Mouse (Mus musculus): ENCODE results near the gene Slc25a12.

Gene Slc25a12

DNA sequence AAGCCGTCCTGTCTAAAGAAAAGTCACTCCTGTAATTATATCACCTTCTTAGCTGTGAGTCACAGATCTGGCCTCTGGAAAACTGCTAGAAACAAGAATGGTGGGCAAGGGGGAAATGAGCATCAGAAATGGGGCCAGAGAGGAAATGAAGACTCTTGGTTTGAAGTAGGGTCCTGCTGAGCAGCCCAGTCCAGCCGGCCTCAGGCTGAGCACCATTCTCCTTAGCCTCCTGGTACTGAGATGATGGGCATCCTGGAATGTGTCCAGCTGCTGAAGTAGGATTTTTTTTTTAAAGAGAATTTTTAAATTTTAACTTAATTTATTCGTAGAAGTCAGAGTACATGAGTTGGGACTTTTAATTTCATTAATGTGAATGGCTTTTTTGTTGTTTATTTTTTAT lies 62.7 kb downstream of the Slc25a12 start:
- DNase-seq = peak; percentile 22

DNA sequence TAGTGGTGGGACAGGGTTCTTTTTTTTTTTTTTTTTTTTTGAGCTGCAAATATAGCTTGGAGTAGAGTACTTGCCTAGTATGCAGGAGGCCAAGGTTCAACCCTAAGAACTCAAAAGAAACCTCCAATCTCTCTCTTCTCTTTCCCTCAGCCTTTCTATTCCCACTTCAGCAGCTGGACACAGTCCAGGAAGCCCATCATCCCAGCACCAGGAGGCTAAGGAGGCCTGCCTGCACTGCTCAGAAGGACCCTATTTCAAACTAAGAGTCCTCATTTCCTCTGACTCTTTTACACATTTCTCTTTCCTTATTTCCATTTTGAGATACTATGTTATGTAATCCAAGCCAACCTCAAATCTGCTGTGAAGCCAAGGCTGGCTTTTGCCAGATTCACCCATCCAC lies 64.3 kb downstream of the Slc25a12 start:
- DNase-seq = no peak

DNA sequence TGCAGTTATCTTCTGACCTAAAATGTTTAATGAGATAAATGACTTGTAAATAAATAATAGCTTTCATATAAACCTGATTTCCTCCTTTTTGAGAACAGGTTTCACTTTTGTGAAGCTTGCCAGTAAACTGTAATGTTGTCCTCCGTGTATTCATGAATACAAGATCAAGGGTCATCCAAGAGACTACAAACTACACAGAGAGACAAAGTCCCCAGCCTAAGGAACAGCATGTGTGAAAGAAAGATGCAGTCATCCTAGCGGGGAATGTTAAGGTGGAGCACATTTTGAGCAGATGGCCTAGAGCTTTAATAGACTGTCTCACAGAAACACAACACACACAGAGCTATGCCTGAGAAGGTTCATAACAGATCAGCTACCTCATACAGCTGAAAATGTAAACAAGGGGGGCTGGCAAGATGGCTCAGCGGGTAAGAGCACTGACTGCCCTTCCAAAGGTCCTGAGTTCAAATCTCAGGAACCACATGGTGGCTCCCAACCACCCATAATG lies 65.3 kb downstream of the Slc25a12 start:
- no peak for DNase-seq

DNA sequence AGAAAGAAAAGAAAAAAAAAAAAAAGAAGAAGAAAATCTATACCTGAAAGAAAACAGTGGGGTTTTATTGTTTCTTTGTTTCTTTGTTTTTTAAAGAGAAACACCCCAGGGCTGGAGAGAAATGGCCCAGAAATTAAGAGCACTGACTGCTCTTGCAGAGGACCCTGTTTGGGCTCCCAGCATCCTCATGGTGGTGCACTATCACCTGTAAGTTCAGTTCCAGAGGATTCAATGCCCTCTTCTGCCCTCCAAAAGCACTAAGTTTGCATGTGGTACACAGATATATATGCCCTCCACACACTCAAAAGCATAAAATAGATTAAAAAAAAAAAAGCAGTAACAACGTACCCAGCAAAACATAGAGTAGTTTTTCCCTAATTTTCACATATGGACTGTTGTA lies 68.8 kb downstream of the Slc25a12 start:
- no peak for DNase-seq

DNA sequence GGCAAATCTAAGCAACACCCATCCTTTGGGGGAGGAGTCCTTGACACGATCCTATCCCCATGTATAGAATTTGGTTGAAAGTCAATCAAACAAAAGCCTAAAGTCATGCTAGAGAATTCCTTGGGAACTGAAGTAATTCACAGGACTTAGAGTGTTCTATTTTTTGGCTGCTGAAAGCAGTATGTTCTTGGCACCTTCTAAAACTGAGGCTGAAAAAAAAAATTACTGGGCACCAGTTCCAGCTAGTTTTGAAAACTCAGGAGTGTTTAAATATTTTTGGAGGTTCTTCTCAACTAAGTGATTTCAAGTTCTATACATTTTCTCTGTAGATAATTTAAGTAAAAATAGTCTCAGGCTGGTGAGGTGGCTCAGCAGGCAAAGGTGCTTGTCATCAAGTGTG lies 70.0 kb downstream of the Slc25a12 start:
- DNase-seq = no peak

DNA sequence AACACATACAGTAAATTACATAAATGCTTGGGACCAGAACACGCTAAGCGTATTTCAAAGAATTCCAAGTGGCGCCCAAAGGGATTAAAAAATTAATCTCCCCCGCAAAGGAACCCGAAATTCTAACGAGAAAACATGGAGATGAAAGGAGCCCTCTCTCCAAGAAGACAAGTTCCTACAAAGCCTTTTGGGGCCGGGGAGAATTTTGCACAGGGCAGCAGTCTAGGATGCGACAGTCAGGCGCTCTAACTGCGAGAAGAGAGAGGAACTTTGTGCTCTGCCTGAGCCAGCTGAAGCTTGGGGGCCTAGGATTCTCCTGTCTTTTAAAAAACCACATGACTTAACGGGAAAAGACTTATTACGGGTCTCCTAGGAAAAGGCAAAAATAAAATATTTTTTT lies 71.7 kb downstream of the Slc25a12 start:
- DNase-seq = no peak

DNA sequence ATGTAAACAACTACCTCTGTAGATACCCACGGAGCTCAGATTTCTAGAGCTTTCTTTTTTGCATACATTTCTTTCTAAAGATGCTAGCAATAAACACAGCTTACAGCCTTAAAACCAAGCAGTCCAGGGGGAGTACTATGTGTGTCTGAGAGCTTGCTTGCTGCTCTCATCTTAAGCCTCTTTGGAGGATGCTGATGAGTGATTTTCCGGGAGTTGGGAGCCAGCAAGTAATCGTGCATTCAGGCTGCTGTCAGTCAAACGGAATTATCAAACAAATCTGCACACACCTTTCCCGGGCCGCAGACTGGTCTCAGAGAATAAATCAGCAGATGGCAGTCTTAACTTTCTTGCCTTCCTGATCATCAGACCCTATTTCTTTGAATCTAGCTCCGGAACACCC lies 73.1 kb downstream of the Slc25a12 start:
- DNase-seq = no peak

DNA sequence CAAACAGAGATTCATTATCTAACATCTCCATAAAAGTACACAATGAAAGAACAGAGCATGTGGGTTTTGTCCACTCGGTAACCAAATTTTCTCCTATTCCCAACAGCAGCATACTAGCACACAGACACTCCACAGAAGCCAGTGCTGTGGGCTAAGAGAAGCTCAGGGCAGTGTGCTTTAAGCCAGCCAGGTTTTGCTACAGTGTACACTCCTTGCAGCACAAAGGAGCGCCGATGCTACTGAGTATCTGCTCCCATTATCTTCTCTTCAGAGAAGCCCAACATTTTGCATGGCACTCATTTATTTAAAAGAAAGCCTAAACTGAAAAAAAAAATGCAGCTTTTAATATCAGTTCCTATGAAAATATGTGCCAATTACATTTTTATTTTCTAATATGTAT lies 73.6 kb downstream of the Slc25a12 start:
- DNase-seq = no peak

DNA sequence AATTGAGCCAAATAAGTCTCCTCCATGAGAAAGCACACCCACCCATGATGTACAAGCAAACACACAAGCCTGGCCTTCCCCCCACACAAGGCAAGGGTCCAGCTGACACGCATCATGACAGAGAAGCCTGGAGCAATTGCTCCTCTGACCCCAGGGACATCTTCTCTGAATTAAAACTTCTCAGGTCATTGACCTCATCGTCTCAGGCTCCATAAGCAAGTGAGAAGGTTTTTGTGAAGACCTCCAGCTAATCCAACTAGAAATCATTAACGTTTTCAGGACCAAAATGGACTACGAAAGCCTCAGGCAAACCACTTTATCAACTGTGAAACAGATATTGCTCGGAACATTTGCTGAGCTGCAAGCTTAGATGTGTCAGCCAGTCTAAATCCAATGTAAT lies 76.0 kb downstream of the Slc25a12 start:
- DNase-seq = no peak

DNA sequence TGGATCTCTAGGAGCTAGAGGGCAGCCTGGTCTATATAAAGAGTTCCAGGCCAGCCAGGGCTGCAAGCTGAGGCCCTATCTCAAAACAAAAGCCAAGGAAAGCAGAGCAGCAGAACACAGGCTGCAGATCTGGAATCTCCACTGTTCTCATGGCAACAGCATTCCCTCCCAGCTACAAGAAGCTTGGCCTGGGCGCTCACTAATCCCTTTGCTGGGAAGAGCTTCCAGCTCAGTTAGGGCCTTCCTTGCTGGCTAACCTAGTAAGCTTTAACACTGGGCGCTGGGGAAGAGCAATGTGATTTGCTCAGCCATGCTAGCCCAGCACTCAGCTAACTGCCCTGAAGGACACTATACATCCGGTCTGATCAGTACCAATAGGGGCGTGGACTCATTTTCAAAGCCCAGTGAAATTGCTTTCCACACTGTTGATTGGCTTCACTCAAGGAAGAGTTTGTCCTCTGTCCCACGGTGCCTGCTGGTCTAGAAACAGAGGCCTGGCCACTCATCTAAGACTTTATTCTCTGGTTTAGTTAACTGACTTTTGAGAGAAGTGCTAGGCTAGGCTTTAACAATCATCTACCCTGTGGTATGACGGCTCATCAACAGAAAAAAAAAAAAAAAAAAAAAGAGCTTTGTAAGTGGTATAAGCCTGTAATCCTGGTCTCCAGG lies 77.3 kb downstream of the Slc25a12 start:
- peak; percentile 33 for DNase-seq

DNA sequence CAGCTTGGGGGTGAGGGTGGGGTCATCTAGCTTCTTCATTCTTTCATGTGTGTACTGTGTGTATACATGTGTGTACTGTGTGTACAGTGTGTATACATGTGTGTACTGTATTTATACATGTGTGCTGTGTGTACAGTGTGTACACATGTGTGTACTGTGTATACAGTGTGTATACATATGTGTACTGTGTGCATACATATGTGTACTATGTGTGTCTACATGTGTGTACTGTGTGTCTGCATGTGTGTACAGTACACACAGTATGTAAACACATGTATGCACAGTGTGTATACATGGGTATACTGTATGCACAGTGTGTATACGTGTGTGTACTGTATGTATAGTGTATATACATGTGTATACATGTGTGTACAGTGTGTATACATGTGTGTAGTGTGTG lies 85.6 kb downstream of the Slc25a12 start:
- DNase-seq = no peak

DNA sequence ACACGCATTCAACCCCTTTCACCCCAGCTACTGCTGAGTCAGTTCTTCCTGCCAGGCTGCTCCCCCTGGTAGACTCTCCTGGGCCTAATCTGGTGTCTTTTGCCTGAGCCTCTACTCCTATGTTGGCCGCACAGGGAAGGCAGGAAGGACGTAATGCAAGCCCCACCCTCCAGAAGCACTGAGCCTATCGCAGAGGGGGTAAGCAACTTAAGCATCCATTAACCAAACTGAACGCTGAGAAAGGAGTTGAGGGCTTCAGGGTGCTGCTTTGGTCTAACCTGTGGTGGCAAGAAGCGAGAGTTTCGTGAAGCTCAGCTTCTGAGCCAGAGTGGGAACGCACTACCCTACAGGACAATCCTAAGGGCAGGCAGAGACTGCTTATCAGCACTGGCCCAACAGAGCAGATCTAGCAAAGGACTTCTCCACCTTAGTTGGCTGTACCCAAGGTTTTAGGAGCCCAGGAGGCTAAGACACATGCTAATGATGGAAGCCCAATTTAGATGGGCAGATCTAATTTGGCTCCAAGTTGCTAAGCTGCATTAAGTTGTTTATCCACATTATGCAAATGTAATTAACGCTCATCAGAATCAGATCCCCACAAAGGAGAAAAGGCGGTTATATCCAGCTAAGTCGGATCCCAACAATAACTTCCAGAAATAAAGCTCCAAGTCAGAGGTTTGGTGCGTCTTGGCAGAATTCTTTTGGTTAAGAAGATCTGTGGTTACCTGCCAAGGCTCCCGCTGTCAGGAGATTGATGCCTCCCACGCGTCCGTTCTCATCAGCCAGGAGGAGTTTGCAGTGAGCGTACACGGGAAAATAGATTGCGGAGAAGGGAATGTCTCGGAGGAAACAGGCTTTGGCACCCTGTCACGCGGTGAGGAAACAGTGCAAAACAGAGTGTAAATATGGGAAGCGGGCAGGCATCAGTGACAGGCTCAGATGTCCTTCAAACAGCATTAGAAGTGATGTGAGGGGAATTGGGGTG lies 88.5 kb downstream of the Slc25a12 start:
- DNase-seq = no peak

DNA sequence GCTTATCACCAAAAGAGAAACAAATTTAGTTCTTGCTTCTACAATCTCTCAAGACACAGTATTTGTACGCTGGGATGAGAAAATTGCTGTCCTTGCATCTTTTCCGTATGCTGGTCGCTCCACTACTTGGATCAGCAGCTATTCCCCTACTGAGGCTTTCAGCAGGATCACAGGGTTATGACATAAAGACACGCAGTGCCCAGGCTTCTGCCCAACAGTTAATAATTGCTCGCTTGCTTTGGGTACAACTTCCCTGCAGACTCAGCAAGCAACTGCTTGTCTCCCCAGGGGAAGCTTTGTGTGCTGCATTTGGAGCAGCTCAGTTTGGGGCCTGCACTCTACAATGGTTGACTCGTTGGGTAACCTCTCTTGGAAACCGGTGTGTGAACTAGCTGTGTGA lies 91.8 kb downstream of the Slc25a12 start:
- no peak for DNase-seq

DNA sequence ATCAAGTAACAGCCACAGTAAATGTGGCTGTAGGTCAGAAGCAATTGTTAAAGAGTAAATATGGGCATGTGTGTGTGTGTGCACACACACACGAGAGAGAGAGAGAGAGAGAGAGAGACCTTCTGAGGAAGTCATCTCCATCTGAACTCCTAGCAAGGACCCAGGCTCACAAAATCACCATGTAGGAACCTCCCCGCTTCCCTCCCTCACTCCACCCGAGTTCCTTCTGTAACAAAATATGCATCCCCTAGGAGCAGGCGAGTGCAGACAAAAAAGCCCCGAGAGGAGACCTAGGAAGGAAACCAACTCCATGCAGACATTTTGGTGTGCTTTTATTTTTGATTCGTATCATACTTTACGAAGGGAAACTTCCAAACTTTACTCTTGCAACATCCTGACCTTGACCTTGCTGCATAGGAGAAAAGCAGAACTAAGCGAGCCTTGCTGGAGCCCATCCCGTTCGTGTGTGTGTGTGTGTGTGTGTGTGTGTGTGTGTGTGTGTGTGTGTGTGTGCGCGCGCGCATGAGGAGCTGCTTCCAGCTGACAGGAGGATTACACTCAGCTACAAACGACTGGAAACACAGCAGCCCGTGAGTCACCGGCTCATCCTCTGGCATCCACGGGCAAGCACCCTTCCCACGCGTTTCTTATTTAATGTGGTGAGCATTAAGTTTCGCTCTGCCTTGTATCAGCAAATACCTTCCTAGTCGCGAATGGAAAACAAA lies 93.4 kb downstream of the Slc25a12 start:
- DNase-seq = no peak

DNA sequence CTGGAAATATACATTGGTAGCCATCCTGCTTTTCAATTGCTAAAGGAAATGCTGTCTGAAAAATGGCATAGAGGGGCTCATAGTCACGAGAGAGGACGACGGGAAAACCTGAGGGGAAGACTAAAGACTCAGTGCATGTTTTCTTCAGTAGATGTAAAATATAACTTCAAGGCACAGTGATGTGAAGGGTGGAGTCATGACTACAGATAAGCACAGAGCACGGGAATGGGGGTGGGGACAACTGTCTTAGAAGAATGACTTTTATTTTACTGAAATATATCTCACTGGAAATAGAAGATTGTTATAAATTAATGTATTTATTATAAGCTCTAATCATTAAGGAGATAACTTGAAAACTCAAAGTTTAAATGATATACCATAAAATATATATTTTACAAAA lies 97.5 kb downstream of the Slc25a12 start:
- no peak for DNase-seq

DNA sequence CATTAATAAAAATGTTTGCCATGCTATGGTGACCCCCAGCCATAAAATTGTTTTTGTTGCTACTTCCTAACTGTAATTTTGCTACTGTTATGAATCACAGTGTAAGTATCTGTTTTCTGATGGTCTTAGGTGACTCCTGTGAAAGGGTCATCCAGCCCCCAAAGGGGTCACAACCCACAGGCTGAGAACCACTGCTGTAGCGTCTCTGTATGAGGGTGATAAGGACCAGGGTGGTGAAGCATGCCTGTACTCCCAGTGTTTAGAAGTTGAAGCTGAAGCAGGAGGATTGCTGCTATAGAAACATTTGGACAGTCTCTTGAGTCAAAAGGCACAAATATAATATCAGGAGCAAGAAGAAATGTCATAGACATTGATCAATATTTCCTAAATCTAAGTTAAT lies 98.2 kb downstream of the Slc25a12 start:
- no peak for DNase-seq

DNA sequence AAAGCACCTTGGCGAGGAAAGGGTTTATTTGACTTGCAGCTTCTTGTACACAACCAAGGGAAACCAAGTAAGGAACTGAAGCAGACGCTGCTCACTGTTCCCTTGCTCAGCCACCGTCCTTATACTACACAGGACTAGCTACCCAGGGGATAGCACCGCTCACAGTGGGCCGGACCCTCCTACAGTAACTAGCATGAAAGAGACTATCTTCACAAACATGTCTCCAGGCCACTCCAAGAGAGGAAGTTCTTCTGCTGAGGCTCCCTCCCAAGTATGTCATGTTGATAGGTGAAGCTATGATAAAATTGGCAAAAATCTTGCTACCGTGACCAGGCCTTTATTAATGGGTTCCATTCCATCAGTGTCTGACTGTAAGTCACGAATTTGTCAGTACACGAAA lies 98.9 kb downstream of the Slc25a12 start:
- DNase-seq = no peak

DNA sequence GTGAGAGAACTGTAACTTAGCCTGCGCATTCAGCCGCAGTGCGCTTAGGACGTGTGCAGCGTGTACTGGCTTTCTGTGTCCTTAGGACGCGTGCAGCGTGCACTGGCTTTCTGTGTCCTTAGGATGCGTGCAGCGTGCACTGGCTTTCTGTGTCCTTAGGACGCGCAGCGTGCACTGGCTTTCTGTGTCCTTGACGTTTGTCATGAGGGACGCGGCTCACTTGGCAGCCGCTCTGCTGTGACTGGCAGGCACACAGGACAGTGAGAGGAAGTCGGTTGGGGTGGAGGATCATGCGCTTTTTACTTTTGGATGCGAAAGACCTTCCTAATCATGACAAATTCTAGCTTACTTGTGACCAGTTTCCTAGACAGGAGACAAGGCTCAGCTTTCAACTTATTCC lies 103.0 kb downstream of the Slc25a12 start:
- no peak for DNase-seq

DNA sequence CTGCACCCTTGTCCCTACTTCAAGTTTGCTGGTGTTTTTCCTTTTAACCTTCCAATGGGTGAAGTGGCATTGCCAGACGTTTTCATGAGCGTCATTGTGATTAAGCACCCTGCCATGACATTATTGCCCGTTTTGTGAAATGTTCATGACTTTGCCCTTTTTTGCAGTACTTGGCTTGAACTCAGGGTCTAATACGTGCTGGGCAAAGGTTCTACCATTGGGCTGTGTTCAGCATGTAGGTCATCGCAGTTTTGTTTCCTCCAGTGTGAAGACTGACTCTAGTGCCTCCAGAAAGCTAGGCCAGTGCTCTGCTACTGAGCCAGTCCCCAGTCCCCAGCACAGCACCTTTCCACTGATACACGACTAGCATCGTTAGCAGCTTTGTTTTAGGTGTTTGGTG lies 111.0 kb downstream of the Slc25a12 start:
- no peak for DNase-seq

DNA sequence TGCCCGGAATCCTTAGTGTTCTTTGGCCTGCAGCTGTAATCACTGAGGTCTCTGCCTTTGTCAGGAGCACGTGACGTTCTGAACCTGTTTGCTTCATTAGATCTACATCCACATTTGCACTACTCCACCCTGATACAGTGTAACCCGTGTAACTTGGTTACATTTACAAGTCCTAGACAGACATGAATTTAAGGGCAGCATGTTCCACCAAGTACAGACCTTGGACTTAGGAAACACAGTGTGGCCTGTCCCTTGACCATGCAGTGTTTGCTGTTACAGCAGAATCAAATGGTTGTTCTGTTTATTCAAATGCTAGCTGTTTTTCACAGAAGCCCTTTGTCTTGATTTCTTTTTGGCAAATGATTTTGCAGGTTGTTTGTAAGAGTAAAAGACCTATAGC lies 112.7 kb downstream of the Slc25a12 start:
- DNase-seq = no peak

DNA sequence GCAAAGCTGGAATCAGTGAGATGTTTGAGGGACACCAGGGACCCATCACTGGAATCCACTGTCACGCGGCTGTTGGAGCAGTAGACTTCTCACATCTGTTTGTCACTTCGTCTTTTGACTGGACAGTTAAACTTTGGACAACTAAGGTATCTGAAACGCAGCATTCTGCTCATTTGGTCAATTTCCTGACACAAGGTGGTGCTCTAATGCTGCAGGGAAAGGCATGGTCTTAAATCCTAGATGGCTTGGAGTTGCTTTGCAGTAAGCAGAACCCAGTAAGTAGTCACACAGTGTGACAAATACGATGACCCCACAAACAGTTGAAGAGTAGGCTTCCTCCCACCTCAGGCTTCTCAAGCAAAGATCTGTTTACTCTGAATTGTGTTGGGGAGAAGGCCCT lies 116.7 kb downstream of the Slc25a12 start:
- no peak for DNase-seq

DNA sequence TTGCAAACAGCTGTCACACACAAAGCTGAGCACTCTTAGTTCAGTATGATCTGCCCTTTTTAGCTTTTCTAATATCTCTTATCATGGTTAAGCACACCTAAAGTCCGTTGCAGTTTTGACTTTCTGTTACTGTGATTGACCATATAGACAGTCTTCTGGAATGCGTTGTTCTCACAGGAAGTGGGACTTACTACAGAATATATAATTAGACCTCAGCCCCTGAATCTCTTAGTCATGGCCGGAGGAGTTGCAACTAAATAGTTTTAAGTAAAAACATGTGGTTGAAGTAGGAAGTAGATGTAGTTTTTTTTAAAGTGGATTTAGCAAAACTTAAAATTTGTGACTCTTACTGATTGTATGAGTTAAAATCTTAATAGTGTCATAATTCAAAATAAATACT lies 119.5 kb downstream of the Slc25a12 start:
- DNase-seq = no peak

DNA sequence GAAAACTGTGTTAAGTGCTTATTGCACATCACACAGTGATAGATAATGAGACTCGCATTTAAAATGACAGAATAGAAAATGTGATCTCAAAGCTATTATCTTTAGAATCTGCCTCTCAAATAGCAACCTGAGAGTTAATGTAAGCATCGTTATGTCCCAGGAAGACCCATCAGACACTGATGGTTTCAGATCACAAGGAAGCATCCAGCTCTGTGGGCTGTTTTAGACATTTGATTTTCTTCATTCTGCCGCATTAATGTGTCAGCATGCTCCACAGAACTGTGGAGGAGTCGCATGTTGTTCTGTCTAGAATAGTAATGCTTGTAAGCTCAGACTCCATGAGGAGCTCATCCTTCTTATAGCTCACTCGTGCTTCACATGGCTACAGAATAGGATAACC lies 121.5 kb downstream of the Slc25a12 start:
- DNase-seq = no peak

DNA sequence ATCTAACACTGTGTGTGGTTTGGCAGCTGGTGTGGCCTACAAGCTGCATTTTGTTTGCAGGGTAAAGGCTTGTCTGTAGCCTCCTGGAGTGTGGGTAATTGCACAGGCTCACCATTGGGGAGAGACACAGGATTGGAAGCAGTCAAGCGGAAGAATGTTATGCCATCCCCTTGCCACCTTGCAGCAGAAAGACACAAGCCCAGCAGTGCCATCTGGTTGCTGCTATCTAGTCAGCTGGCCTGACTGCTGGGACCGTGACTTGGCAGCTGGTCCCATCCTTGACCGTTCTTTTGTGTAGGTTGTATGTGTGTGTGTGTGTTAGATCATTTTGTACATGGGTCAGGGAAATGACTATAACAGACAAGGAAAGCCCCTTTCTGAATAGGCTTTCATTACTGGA lies 122.1 kb downstream of the Slc25a12 start:
- no peak for DNase-seq

Measured in kidney, adult 18-20 months (tissue).